Mouse (Mus musculus): ENCODE measurements around the gene Ckap2. TPM values are rescaled to one million over a fixed set of nuclear protein-coding genes. Genes with fewer than 3 reads are reported as not detected.

Gene Ckap2
- 8.0 and 12.6 TPM in 2 replicates for polyA plus RNA-seq (2014; fragmentation: Nextera tagmentation; extraction: Ambion mirVana)

GRCm38 (mm10) chr8:22185431-22186397, at the start of gene Ckap2:
Gene Ckap2 (minus strand): TSS chr8:22185819.
- peak; percentile 99 for ATAC-seq (ENCODE audit: low read depth)
- H3K36me3 ChIP-seq (ENCODE audit: control insufficient read depth, insufficient read depth, low read length), result no peaks in the 10 kb centered on the region
- 3% methylated on average over 63 of the region's 63 CpGs for WGBS
- H3K9ac ChIP-seq (replicated peaks; ENCODE audit: low read depth, low read length), result peak within 1 kb of the TSS; percentile 57
- H3K27me3 ChIP-seq (ENCODE audit: control insufficient read depth, insufficient read depth, low read length), result no peaks in the 10 kb centered on the region
- H3K4me3 ChIP-seq (ENCODE audit: low read depth, low read length), result peak within 1 kb of the TSS; percentile 74
- no peaks in the 10 kb centered on the region for H3K9me3 ChIP-seq (ENCODE audit: control insufficient read depth, low read length)
- peak within 1 kb of the TSS; percentile 73; the same call in 1 of the 2 replicates for H3K27ac ChIP-seq (ENCODE audit: low read depth, low read length)
- H3K4me2 ChIP-seq (ENCODE audit: low read depth, low read length), result peak within 1 kb of the TSS; percentile 79
- peaks cover 5% of the 10 kb centered on the region; the same call in 1 of the 2 replicates for H3K4me1 ChIP-seq (ENCODE audit: control insufficient read depth, insufficient read depth, low read length)

DNA sequence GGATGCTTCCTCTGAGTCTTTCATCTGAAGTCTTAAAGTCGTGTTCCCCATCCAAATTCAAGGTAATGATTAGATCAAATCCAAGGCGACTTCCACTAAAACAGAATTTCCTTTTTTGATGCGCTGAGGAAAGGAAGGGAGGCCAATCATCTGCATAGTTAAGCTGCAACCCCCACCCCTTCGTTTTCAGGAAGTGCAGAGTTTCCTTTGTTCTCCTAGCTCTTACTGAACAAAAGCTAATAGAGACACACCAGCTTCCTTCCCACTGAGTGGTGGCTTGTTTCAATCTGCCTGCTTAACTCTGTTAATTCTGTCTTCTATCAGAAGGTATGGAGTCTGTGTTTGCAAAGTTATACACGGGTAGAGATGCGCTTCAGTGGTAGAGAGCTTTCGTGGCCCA, 43.0 kb upstream of the Ckap2 start:
- 43% methylated on average over 7 of the region's 7 CpGs for WGBS
- H3K36me3 ChIP-seq (ENCODE audit: control insufficient read depth, insufficient read depth, low read length), result no peaks in the 10 kb centered on the region
- H3K4me3 ChIP-seq (ENCODE audit: low read depth, low read length), result no peak overlapping the region
- no peak overlapping the region for H3K9ac ChIP-seq (replicated peaks; ENCODE audit: low read depth, low read length)
- no peak overlapping the region for H3K27ac ChIP-seq (ENCODE audit: low read depth, low read length)
- no peak overlapping the region for H3K4me2 ChIP-seq (ENCODE audit: low read depth, low read length)
- ATAC-seq (ENCODE audit: low read depth), result no peak
- peaks cover 5% of the 10 kb centered on the region; the same call in 1 of the 2 replicates for H3K27me3 ChIP-seq (ENCODE audit: control insufficient read depth, insufficient read depth, low read length)
- no peaks in the 10 kb centered on the region for H3K9me3 ChIP-seq (ENCODE audit: control insufficient read depth, low read length)
- H3K4me1 ChIP-seq (ENCODE audit: control insufficient read depth, insufficient read depth, low read length), result no peaks in the 10 kb centered on the region

DNA sequence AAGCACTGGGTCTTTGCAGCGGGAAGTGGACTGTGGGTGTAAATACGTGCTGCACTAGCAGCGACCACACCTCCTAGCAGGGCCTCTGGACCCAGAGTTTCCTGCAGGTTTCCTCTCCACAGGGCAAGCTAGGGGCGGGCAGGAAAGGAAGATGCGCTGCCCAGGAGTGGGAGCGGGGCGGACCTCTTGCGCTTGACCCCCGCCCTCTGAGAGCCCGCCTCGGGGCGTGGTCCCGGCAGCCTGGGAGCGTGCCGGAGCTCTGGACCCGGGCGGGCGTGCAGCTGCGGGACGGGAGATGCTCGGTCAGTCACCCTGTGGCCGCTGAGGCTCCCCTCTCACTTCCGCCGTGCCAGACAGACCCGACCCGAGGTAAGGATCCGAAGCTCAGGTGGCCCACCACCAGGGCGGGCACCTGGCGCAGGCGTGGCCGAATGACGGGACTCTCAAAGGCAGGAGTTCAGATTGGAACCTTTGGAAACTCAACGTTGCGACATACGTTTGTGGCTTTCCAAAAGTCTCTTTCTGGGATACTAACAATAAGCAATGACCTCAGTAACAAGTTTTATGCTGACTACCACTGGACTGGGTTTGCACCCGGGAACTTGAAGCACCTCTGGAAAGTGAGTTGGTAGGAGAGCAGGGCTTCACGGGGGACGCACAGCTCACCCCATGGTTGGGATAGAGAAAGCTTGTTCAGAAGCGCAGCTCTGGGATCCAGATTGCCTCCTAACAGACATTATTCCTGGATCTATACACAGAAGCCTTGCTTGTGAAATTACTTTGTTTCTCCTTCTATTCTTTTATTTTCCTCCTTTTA, 41.6 kb upstream of the Ckap2 start, which contains the start of gene Thsd1:
TSS of gene Thsd1 (plus strand) at position 253 of the 817 bp plus-strand sequence.
- H3K4me3 ChIP-seq (ENCODE audit: low read depth, low read length), result peak within 1 kb of the TSS; percentile 41
- under 1% methylated on average over 39 of the region's 39 CpGs for WGBS
- H3K4me2 ChIP-seq (ENCODE audit: low read depth, low read length), result peak within 1 kb of the TSS; percentile 88
- peak; percentile 85 for ATAC-seq (ENCODE audit: low read depth)
- H3K9ac ChIP-seq (replicated peaks; ENCODE audit: low read depth, low read length), result peak within 1 kb of the TSS; percentile 58
- H3K36me3 ChIP-seq (ENCODE audit: control insufficient read depth, insufficient read depth, low read length), result no peaks in the 10 kb centered on the region
- no peak within 1 kb of the TSS for H3K27ac ChIP-seq (ENCODE audit: low read depth, low read length)
- H3K27me3 ChIP-seq (ENCODE audit: control insufficient read depth, insufficient read depth, low read length), result peaks cover 5% of the 10 kb centered on the region; the same call in 1 of the 2 replicates
- H3K9me3 ChIP-seq (ENCODE audit: control insufficient read depth, low read length), result no peaks in the 10 kb centered on the region
- no peaks in the 10 kb centered on the region for H3K4me1 ChIP-seq (ENCODE audit: control insufficient read depth, insufficient read depth, low read length)

DNA sequence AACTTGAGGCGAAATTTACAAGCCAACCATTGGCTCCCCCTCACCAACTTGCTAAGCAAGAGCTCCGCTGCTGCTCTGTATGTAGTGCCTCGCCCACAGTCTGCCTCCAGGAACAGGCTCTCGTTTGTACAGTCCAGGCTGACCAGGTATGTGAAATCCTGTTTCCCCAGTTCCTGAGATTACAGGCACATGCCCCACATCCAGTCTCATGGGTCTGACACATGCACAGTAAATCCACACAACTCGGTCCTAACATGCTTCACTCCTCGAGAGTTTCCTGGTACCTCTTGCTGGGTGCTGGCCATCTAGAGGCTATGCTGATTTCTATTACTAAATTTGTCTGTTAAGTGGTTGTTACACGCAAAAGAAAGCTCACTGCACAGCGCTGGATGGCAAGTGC, 40.7 kb upstream of the Ckap2 start:
- Histone ChIP-seq H3K9ac (replicated peaks; ENCODE audit: low read depth, low read length) (no peak overlapping the region), H3K9me3 (ENCODE audit: control insufficient read depth, low read length) (no peaks in the 10 kb centered on the region), H3K27ac (ENCODE audit: low read depth, low read length) (no peak overlapping the region), H3K4me3 (ENCODE audit: low read depth, low read length) (no peak overlapping the region), H3K36me3 (ENCODE audit: control insufficient read depth, insufficient read depth, low read length) (no peaks in the 10 kb centered on the region), H3K4me2 (ENCODE audit: low read depth, low read length) (no peak overlapping the region), H3K4me1 (ENCODE audit: control insufficient read depth, insufficient read depth, low read length) (no peaks in the 10 kb centered on the region), H3K27me3 (ENCODE audit: control insufficient read depth, insufficient read depth, low read length) (peaks cover 5% of the 10 kb centered on the region; the same call in 1 of the 2 replicates)
- ATAC-seq (ENCODE audit: low read depth), result no peak
- 69% methylated on average over 8 of the region's 8 CpGs for WGBS

GRCm38 (mm10) chr8:22214826-22215225, 29.2 kb upstream of the Ckap2 start:
- Histone ChIP-seq H3K4me1 (ENCODE audit: control insufficient read depth, insufficient read depth, low read length) (no peaks in the 10 kb centered on the region), H3K36me3 (ENCODE audit: control insufficient read depth, insufficient read depth, low read length) (peaks cover 38% of the 10 kb centered on the region), H3K27me3 (ENCODE audit: control insufficient read depth, insufficient read depth, low read length) (no peaks in the 10 kb centered on the region), H3K9ac (replicated peaks; ENCODE audit: low read depth, low read length) (no peak overlapping the region), H3K4me3 (ENCODE audit: low read depth, low read length) (no peak overlapping the region), H3K27ac (ENCODE audit: low read depth, low read length) (no peak overlapping the region), H3K4me2 (ENCODE audit: low read depth, low read length) (no peak overlapping the region), H3K9me3 (ENCODE audit: control insufficient read depth, low read length) (no peaks in the 10 kb centered on the region)
- 98% methylated on average over 10 of the region's 10 CpGs for WGBS
- no peak for ATAC-seq (ENCODE audit: low read depth)

- peaks cover 26% of the 10 kb centered on the region for H3K36me3 ChIP-seq (ENCODE audit: control insufficient read depth, insufficient read depth, low read length)
- H3K4me1 ChIP-seq (ENCODE audit: control insufficient read depth, insufficient read depth, low read length), result no peaks in the 10 kb centered on the region
- no peaks in the 10 kb centered on the region for H3K9me3 ChIP-seq (ENCODE audit: control insufficient read depth, low read length)
- no peak overlapping the region for H3K9ac ChIP-seq (replicated peaks; ENCODE audit: low read depth, low read length)
- H3K4me3 ChIP-seq (ENCODE audit: low read depth, low read length), result no peak overlapping the region
- H3K27me3 ChIP-seq (ENCODE audit: control insufficient read depth, insufficient read depth, low read length), result no peaks in the 10 kb centered on the region
- no peak overlapping the region for H3K4me2 ChIP-seq (ENCODE audit: low read depth, low read length)
- no peak for ATAC-seq (ENCODE audit: low read depth)
- H3K27ac ChIP-seq (ENCODE audit: low read depth, low read length), result no peak overlapping the region
- 81% methylated on average over 5 of the region's 5 CpGs for WGBS
These were observed 23.4 kb upstream of the Ckap2 start for GRCm38 (mm10) chr8:22209012-22209411.

GRCm38 (mm10) chr8:22207535-22207934, 21.9 kb upstream of the Ckap2 start:
- H3K4me1 ChIP-seq (ENCODE audit: control insufficient read depth, insufficient read depth, low read length), result no peaks in the 10 kb centered on the region
- ATAC-seq (ENCODE audit: low read depth), result no peak
- H3K9me3 ChIP-seq (ENCODE audit: control insufficient read depth, low read length), result no peaks in the 10 kb centered on the region
- no peak overlapping the region for H3K9ac ChIP-seq (replicated peaks; ENCODE audit: low read depth, low read length)
- no peak overlapping the region for H3K4me3 ChIP-seq (ENCODE audit: low read depth, low read length)
- H3K4me2 ChIP-seq (ENCODE audit: low read depth, low read length), result no peak overlapping the region
- no peak overlapping the region for H3K27ac ChIP-seq (ENCODE audit: low read depth, low read length)
- peaks cover 26% of the 10 kb centered on the region for H3K36me3 ChIP-seq (ENCODE audit: control insufficient read depth, insufficient read depth, low read length)
- no peaks in the 10 kb centered on the region for H3K27me3 ChIP-seq (ENCODE audit: control insufficient read depth, insufficient read depth, low read length)
- 74% methylated on average over 4 of the region's 4 CpGs for WGBS

DNA sequence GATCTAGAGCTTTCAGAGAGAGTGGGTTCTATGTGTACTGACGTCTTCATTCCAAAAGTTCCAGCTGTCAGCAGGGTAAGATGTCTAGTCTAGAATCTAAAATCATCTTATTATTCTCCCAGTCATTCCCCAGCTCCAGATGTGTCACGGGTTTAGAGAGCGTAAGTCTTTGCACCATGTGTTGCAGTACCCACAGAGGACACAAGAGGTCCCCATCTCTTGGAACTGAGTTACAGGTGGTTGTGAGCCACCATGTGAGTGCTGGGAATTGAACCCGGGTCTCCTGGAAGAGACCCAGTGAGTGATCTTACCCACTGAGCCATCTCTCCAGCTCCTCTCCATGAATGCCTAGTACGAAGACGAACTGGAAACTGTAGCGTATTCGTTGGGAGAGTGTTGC, 13.9 kb upstream of the Ckap2 start:
- Histone ChIP-seq H3K27ac (ENCODE audit: low read depth, low read length) (no peak overlapping the region), H3K9me3 (ENCODE audit: control insufficient read depth, low read length) (no peaks in the 10 kb centered on the region), H3K36me3 (ENCODE audit: control insufficient read depth, insufficient read depth, low read length) (peaks cover 5% of the 10 kb centered on the region), H3K27me3 (ENCODE audit: control insufficient read depth, insufficient read depth, low read length) (no peaks in the 10 kb centered on the region), H3K4me1 (ENCODE audit: control insufficient read depth, insufficient read depth, low read length) (peaks cover 4% of the 10 kb centered on the region), H3K9ac (replicated peaks; ENCODE audit: low read depth, low read length) (no peak overlapping the region), H3K4me2 (ENCODE audit: low read depth, low read length) (no peak overlapping the region), H3K4me3 (ENCODE audit: low read depth, low read length) (no peak overlapping the region)
- WGBS, result over 99% methylated on average over 8 of the region's 8 CpGs
- ATAC-seq (ENCODE audit: low read depth), result no peak

Measured in neural tube, embryonic 14.5 days (tissue).